Comparison of ENCODE assay signal across 8 mouse cellular contexts in genomic region chr1:98189991-98190471, GRCm38 (mm10).
DNase-seq lines count a peak whose midpoint lies in the region; ATAC-seq lines count a peak whose summit lies in the region.

No protein-coding gene starts in this region.

- peak; percentile 35 for DNase-seq in adrenal gland, postnatal 14 days
- no peak for DNase-seq in adrenal gland, postnatal 4 days (ENCODE audit: low spot score in 2 of 2)
- peak; percentile 85 for DNase-seq in embryo, embryonic 10 days (ENCODE audit: low spot score)
- DNase-seq in limb, embryonic 10.5 days (ENCODE audit: low spot score): peak; percentile 44
- peak; percentile 61 for DNase-seq in right cerebral cortex, postnatal 25 days
- no peak for DNase-seq in testis, postnatal 10 days (ENCODE audit: low spot score)
- no peak for DNase-seq in lung, adult 18-20 months

- no peak overlapping the region for H3K9ac ChIP-seq in hindbrain, embryonic 13.5 days

- peak; percentile 96 for ATAC-seq in hindbrain, embryonic 13.5 days (ENCODE audit: low FRiP score)

- H3K4me1 ChIP-seq in hindbrain, embryonic 13.5 days (replicated peaks): peaks cover 35% of the 10 kb centered on the region
- peaks cover 6% of the 10 kb centered on the region for H3K4me1 ChIP-seq in limb, embryonic 10.5 days

- H3K4me3 ChIP-seq in hindbrain, embryonic 13.5 days: no peak overlapping the region
- H3K4me3 ChIP-seq in limb, embryonic 10.5 days: no peak overlapping the region

- peak overlapping the region; percentile 6; the same call in 1 of the 2 replicates for H3K4me2 ChIP-seq in hindbrain, embryonic 13.5 days

- no peaks in the 10 kb centered on the region for H3K9me3 ChIP-seq in hindbrain, embryonic 13.5 days
- no peaks in the 10 kb centered on the region for H3K9me3 ChIP-seq in limb, embryonic 10.5 days (replicated peaks)

- 12% methylated on average over 6 of the region's 6 CpGs for WGBS in hindbrain, embryonic 13.5 days
- WGBS in limb, embryonic 10.5 days: 43% methylated on average over 6 of the region's 6 CpGs

- H3K27me3 ChIP-seq in hindbrain, embryonic 13.5 days: no peaks in the 10 kb centered on the region
- no peaks in the 10 kb centered on the region for H3K27me3 ChIP-seq in limb, embryonic 10.5 days (ENCODE audit: low read depth, poor library complexity, severe bottlenecking)

- peak overlapping the region; percentile 79 for H3K27ac ChIP-seq in hindbrain, embryonic 13.5 days
- no peak overlapping the region for H3K27ac ChIP-seq in limb, embryonic 10.5 days

- no peaks in the 10 kb centered on the region for H3K36me3 ChIP-seq in hindbrain, embryonic 13.5 days
- no peaks in the 10 kb centered on the region for H3K36me3 ChIP-seq in limb, embryonic 10.5 days

Comparison
In these comparisons a context has a peak if more than half of its experiments do, and no peak if none do; other contexts are left out.
1. DNase-seq: peak in adrenal gland, postnatal 14 days (single experiment), embryo, embryonic 10 days (single experiment), limb, embryonic 10.5 days (single experiment) and right cerebral cortex, postnatal 25 days (single experiment); none in adrenal gland, postnatal 4 days (0 of 2), testis, postnatal 10 days (single experiment) and lung, adult 18-20 months (0 of 2).